Mouse (Mus musculus) liver, adult 2 months (tissue): ENCODE data around the gene Gm6096.

ENCODE experiments used
- CTCF ChIP-seq: fragments of 200-500 bp; IDR thresholded peaks from 2 replicates; pipeline ENCODE4 v1.5.1; 2011; ENCODE audit warnings: low read depth, low read length, control low read depth
- POLR2A ChIP-seq: fragments of 200-500 bp; IDR thresholded peaks from 2 replicates; pipeline ENCODE4 v1.6.1; 2011; ENCODE audit warnings: low read length, control low read depth; ENCODE audit not compliant: insufficient read depth; ENCODE audit errors: extremely low read depth

- TF ChIP-seq CTCF (no peak), POLR2A (no peak)
Measured at GRCm38 (mm10) chr7:34234610-34235561, 16.0 kb upstream of the Gm6096 start.
